Mouse (Mus musculus) kidney, embryonic 14.5 days (tissue): ENCODE measurements around the gene Rptor. TPM values are rescaled to one million over a fixed set of nuclear protein-coding genes. Genes with fewer than 3 reads are reported as not detected.

Source experiments
- ATAC-seq: fragments of 200-750 bp; cut with Nextera tagmentation; 2 replicates; pipeline ENCODE4 v1.8.0; 2017; ENCODE audit warnings: moderate number of reproducible peaks, mild to moderate bottlenecking, moderate TSS enrichment, moderate library complexity; ENCODE audit not compliant: low FRiP score, low TSS enrichment
- H3K27ac ChIP-seq: fragments of 300-500 bp; sonication (generic); 2 replicates; pipeline ENCODE4 v1.5.1; 2014; ENCODE audit warnings: low read depth, mild to moderate bottlenecking, low read length, moderate library complexity, mixed read lengths
- H3K27me3 ChIP-seq: fragments of 300-500 bp; sonication (generic); 2 replicates; pipeline ENCODE4 v1.6.1; 2014; ENCODE audit warnings: mild to moderate bottlenecking, low read length; ENCODE audit not compliant: control insufficient read depth, insufficient read depth
- H3K36me3 ChIP-seq: fragments of 300-500 bp; sonication (generic); 2 replicates; pipeline ENCODE4 v1.6.1; 2014; ENCODE audit warnings: low read length, mixed read lengths; ENCODE audit not compliant: control insufficient read depth, insufficient read depth
- H3K4me1 ChIP-seq: fragments of 300-500 bp; sonication (generic); 2 replicates; pipeline ENCODE4 v1.6.1; 2014; ENCODE audit warnings: low read length, mixed read lengths; ENCODE audit not compliant: control insufficient read depth, insufficient read depth
- H3K4me2 ChIP-seq: fragments of 300-500 bp; sonication (generic); replicated peaks from 2 replicates; pipeline ENCODE4 v1.6.1; 2014; ENCODE audit warnings: low read depth, mild to moderate bottlenecking, low read length
- H3K4me3 ChIP-seq: fragments of 300-500 bp; sonication (generic); 2 replicates; pipeline ENCODE4 v1.5.1; 2014; ENCODE audit warnings: mild to moderate bottlenecking, low read length
- H3K9ac ChIP-seq: fragments of 300-500 bp; sonication (generic); 2 replicates; pipeline ENCODE4 v1.6.1; 2014; ENCODE audit warnings: low read depth, mild to moderate bottlenecking, low read length, moderate library complexity
- H3K9me3 ChIP-seq: fragments of 300-500 bp; sonication (generic); 2 replicates; pipeline ENCODE4 v1.6.1; 2016; ENCODE audit warnings: low read length; ENCODE audit not compliant: control insufficient read depth
- WGBS: fragments of 180-500 bp; shearing (Covaris S2); extraction: QIAGEN DNeasy Blood & Tissue Kit; methylation state at CpG from one replicate; pipeline ENCODE4 v1.1.7; 2014; 5-methylcytosine and 5-hydroxymethylcytosine counted together
- polyA plus RNA-seq: library from polyadenylated mRNA; unstranded; fragments of >200 nt; fragmentation: Nextera tagmentation; extraction: Ambion mirVana; gene quantifications from 2 replicates; pipeline ENCODE4 v1.2.1, GENCODE M21; 2014

Gene Rptor
- polyA plus RNA-seq, 1 experiment from 2014 or later = 15.7 TPM

- H3K27ac ChIP-seq = no peak overlapping the region
- no peak overlapping the region for H3K4me2 ChIP-seq
- no peaks in the 10 kb centered on the region for H3K36me3 ChIP-seq
- H3K4me3 ChIP-seq = no peak overlapping the region
- H3K27me3 ChIP-seq = no peaks in the 10 kb centered on the region
- H3K4me1 ChIP-seq = no peaks in the 10 kb centered on the region
- 63% methylated on average over 7 of the region's 7 CpGs for WGBS
- H3K9ac ChIP-seq = no peak overlapping the region
- no peak for ATAC-seq
- no peaks in the 10 kb centered on the region for H3K9me3 ChIP-seq
Measured at GRCm38 (mm10) chr11:119565021-119565420, 37.7 kb upstream of the Rptor start.

DNA sequence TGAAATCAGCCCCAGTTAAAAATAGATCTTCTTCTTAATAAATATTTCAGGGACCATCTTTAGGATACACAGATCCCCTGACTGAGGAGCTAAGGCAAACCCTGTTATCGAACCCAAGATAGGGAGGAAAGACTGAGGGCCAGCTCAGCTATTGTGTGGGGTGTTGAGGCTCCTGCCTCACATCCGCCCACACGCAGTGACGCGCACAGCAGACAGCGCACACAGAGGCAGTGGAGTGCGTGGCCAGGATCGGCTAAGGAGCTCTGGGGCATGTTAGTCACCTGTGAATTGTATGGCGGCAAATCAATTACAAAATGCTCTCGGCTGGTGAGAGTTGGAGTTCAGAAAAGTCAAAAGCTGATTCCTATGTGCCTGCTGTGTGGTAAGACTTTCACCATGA is 37.0 kb upstream of the Rptor start:
- Histone ChIP-seq H3K4me3 (no peak overlapping the region), H3K9ac (no peak overlapping the region), H3K4me1 (no peaks in the 10 kb centered on the region), H3K27me3 (no peaks in the 10 kb centered on the region), H3K9me3 (no peaks in the 10 kb centered on the region), H3K4me2 (no peak overlapping the region), H3K27ac (no peak overlapping the region), H3K36me3 (no peaks in the 10 kb centered on the region)
- WGBS = 44% methylated on average over 10 of the region's 10 CpGs
- ATAC-seq = no peak

DNA sequence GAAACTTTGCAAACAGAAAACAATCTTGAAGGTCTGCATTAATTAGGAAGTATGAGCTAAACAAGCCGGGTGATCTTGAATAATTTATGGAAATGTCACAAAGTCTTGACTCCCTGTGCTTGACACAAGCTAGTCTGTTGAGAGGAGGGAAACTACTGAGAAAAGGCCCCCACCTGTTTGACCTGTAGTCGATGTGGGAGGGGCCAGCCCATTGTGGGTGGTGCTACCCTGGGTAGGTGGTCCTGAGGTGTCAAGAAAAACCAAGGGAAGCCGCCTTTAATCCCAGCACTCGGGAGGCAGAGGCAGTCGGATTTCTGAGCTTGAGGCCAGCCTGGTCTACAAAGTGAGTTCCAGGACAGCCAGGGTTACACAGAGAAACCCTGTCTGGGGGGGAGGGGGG is 36.5 kb upstream of the Rptor start:
- Histone ChIP-seq H3K27ac (no peak overlapping the region), H3K27me3 (no peaks in the 10 kb centered on the region), H3K9me3 (no peaks in the 10 kb centered on the region), H3K9ac (no peak overlapping the region), H3K4me3 (no peak overlapping the region), H3K36me3 (no peaks in the 10 kb centered on the region), H3K4me2 (no peak overlapping the region), H3K4me1 (no peaks in the 10 kb centered on the region)
- WGBS = 52% methylated on average over 5 of the region's 5 CpGs
- ATAC-seq = no peak

- ATAC-seq = no peak
- H3K27ac ChIP-seq = no peak overlapping the region
Measured at GRCm38 (mm10) chr11:119572316-119573010, 30.2 kb upstream of the Rptor start.

DNA sequence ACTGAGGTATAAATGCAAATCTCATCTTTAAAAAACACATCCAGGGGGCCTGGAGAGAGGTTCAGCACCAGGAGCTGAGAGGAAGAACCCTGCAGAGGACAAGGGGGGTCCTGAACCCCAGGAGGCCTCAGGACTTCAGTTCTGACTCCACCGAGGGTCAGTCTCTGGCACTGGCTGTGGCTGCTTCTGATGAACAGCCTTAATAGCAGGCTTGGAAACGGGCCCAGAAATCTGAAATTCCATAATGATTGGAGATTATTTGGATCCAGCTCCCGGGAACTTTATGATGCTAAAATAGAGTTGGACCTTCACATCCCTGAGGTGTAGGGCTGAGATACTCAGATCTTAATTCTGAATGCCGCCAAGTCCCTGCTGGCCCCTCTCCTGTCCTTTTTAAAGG is 25.9 kb upstream of the Rptor start:
- Histone ChIP-seq H3K27ac (no peak overlapping the region), H3K4me1 (no peaks in the 10 kb centered on the region), H3K9ac (no peak overlapping the region), H3K36me3 (no peaks in the 10 kb centered on the region), H3K4me2 (no peak overlapping the region), H3K27me3 (no peaks in the 10 kb centered on the region), H3K4me3 (no peak overlapping the region), H3K9me3 (no peaks in the 10 kb centered on the region)
- ATAC-seq = no peak
- 26% methylated on average over 4 of the region's 4 CpGs for WGBS

More at GRCm38 (mm10) chr11:119572316-119573010, 30.2 kb upstream of the Rptor start:
- 62% methylated on average over 15 of the region's 15 CpGs for WGBS
- no peaks in the 10 kb centered on the region for H3K36me3 ChIP-seq
- no peaks in the 10 kb centered on the region for H3K9me3 ChIP-seq
- H3K4me2 ChIP-seq = no peak overlapping the region
- peak overlapping the region; percentile 8; the same call in 1 of the 2 replicates for H3K9ac ChIP-seq
- H3K27me3 ChIP-seq = no peaks in the 10 kb centered on the region
- H3K4me3 ChIP-seq = no peak overlapping the region
- no peaks in the 10 kb centered on the region for H3K4me1 ChIP-seq

- no peak for ATAC-seq
- no peak overlapping the region for H3K27ac ChIP-seq
- no peaks in the 10 kb centered on the region for H3K27me3 ChIP-seq
- no peaks in the 10 kb centered on the region for H3K4me1 ChIP-seq
- H3K9ac ChIP-seq = no peak overlapping the region
- H3K9me3 ChIP-seq = no peaks in the 10 kb centered on the region
- no peak overlapping the region for H3K4me2 ChIP-seq
- 88% methylated on average over 2 of the region's 2 CpGs for WGBS
- H3K36me3 ChIP-seq = no peaks in the 10 kb centered on the region
- no peak overlapping the region for H3K4me3 ChIP-seq
Measured at GRCm38 (mm10) chr11:119577721-119578120, 25.0 kb upstream of the Rptor start.

- Histone ChIP-seq H3K36me3 (no peaks in the 10 kb centered on the region), H3K4me1 (no peaks in the 10 kb centered on the region), H3K4me3 (no peak overlapping the region), H3K9ac (no peak overlapping the region), H3K27ac (no peak overlapping the region), H3K4me2 (no peak overlapping the region), H3K27me3 (no peaks in the 10 kb centered on the region), H3K9me3 (no peaks in the 10 kb centered on the region)
- ATAC-seq = no peak
- WGBS = 58% methylated on average over 4 of the region's 4 CpGs
Measured at GRCm38 (mm10) chr11:119586511-119586910, 16.2 kb upstream of the Rptor start.

- no peaks in the 10 kb centered on the region for H3K27me3 ChIP-seq
- H3K4me2 ChIP-seq = no peak overlapping the region
- ATAC-seq = no peak
- no peaks in the 10 kb centered on the region for H3K9me3 ChIP-seq
- H3K36me3 ChIP-seq = no peaks in the 10 kb centered on the region
- H3K4me1 ChIP-seq = no peaks in the 10 kb centered on the region
- H3K9ac ChIP-seq = no peak overlapping the region
- no peak overlapping the region for H3K4me3 ChIP-seq
- no peak overlapping the region for H3K27ac ChIP-seq
- 33% methylated on average over 5 of the region's 5 CpGs for WGBS
Measured at GRCm38 (mm10) chr11:119587112-119587511, 15.6 kb upstream of the Rptor start.

GRCm38 (mm10) chr11:119589242-119589641 is 13.5 kb upstream of the Rptor start:
- Histone ChIP-seq H3K36me3 (no peaks in the 10 kb centered on the region), H3K4me1 (no peaks in the 10 kb centered on the region), H3K27me3 (no peaks in the 10 kb centered on the region), H3K9me3 (no peaks in the 10 kb centered on the region), H3K9ac (no peak overlapping the region), H3K27ac (no peak overlapping the region), H3K4me2 (no peak overlapping the region), H3K4me3 (no peak overlapping the region)
- 83% methylated on average over 7 of the region's 7 CpGs for WGBS
- ATAC-seq = no peak
